Mouse (Mus musculus) bone marrow, adult 2 months (tissue): ENCODE results near the gene Lysmd3. TPM values are rescaled to one million over a fixed set of nuclear protein-coding genes. Genes with fewer than 3 reads are reported as not detected.

Experiments
- H3K27ac ChIP-seq: fragments of 200-500 bp; 2 replicates; pipeline ENCODE4 v1.5.1; 2012; ENCODE audit warnings: low read depth, mild to moderate bottlenecking, control low read depth, inconsistent platforms, low read length; ENCODE audit not compliant: control insufficient read depth, poor library complexity, insufficient read depth
- H3K4me1 ChIP-seq: fragments of 200-500 bp; 2 replicates; pipeline ENCODE4 v1.6.1; 2011; ENCODE audit warnings: low read length; ENCODE audit not compliant: control insufficient read depth, insufficient read depth
- H3K4me3 ChIP-seq: fragments of 200-500 bp; replicated peaks from 2 replicates; pipeline ENCODE3; 2011; ENCODE audit warnings: mild to moderate bottlenecking, low read depth, low read length, control low read depth; ENCODE audit not compliant: control insufficient read depth
- CTCF ChIP-seq: fragments of 200-500 bp; IDR thresholded peaks from 2 replicates; pipeline ENCODE4 v1.5.1; 2011; ENCODE audit warnings: low read length, control low read depth; ENCODE audit not compliant: control insufficient read depth, insufficient read depth
- POLR2A ChIP-seq: fragments of 200-500 bp; IDR thresholded peaks from 2 replicates; pipeline ENCODE4 v1.6.1; 2011; ENCODE audit warnings: low read depth, mild to moderate bottlenecking, control low read depth, low read length, borderline replicate concordance; ENCODE audit not compliant: control insufficient read depth
- WGBS: fragments of 180-500 bp; shearing (Covaris S2); methylation state at CpG from one replicate; pipeline ENCODE4 v1.1.7; 2018; 5-methylcytosine and 5-hydroxymethylcytosine counted together
- polyA plus RNA-seq: library from polyadenylated mRNA; stranded (reverse); fragments of >200 nt; gene quantifications from 2 replicates; pipeline ENCODE4 v1.2.4, GENCODE M21; 2011; ENCODE audit warnings: low replicate concordance; ENCODE audit not compliant: missing spikeins, insufficient read depth, insufficient read length

The Lysmd3 gene
- polyA plus RNA-seq, 1 experiment, result 3.0 TPM

- no peaks in the 10 kb centered on the region; the same call in 1 of the 2 replicates for H3K4me1 ChIP-seq
- no peak overlapping the region for H3K4me3 ChIP-seq
- H3K27ac ChIP-seq, result no peak overlapping the region
- TF ChIP-seq CTCF (no peak), POLR2A (no peak)
- WGBS, result 84% methylated on average over 12 of the region's 12 CpGs
Measured at GRCm38 (mm10) chr13:81663566-81664330, 6.3 kb downstream of the Lysmd3 start.

GRCm38 (mm10) chr13:81664331-81664698, 6.9 kb downstream of the Lysmd3 start:
- TF ChIP-seq CTCF (no peak), POLR2A (no peak)
- no peak overlapping the region for H3K4me3 ChIP-seq
- 91% methylated on average over 5 of the region's 5 CpGs for WGBS
- no peak overlapping the region for H3K27ac ChIP-seq
- no peaks in the 10 kb centered on the region; the same call in 1 of the 2 replicates for H3K4me1 ChIP-seq

- WGBS, result 83% methylated on average over 5 of the region's 5 CpGs
- Histone ChIP-seq H3K27ac (no peak overlapping the region), H3K4me1 (no peaks in the 10 kb centered on the region; the same call in 1 of the 2 replicates), H3K4me3 (no peak overlapping the region)
- TF ChIP-seq CTCF, result no peak
- no peak for TF ChIP-seq POLR2A
Measured at GRCm38 (mm10) chr13:81667713-81668112, 10.2 kb downstream of the Lysmd3 start.

GRCm38 (mm10) chr13:81675333-81675732, 17.9 kb downstream of the Lysmd3 start:
- H3K4me1 ChIP-seq, result no peaks in the 10 kb centered on the region
- no peak for TF ChIP-seq CTCF
- no peak for TF ChIP-seq POLR2A
- no peak overlapping the region for H3K4me3 ChIP-seq
- 85% methylated on average over 8 of the region's 8 CpGs for WGBS
- H3K27ac ChIP-seq, result no peak overlapping the region

GRCm38 (mm10) chr13:81683107-81683506, 25.6 kb downstream of the Lysmd3 start:
- TF ChIP-seq POLR2A (no peak), CTCF (no peak)
- Histone ChIP-seq H3K4me3 (no peak overlapping the region), H3K27ac (no peak overlapping the region), H3K4me1 (no peaks in the 10 kb centered on the region)
- WGBS, result 80% methylated on average over 3 of the region's 3 CpGs

GRCm38 (mm10) chr13:81684258-81684657, 26.8 kb downstream of the Lysmd3 start:
- H3K27ac ChIP-seq, result no peak overlapping the region
- H3K4me1 ChIP-seq, result no peaks in the 10 kb centered on the region
- TF ChIP-seq CTCF (no peak), POLR2A (no peak)
- 89% methylated on average over 5 of the region's 5 CpGs for WGBS
- H3K4me3 ChIP-seq, result no peak overlapping the region

- 72% methylated on average over 3 of the region's 3 CpGs for WGBS
- no peak for TF ChIP-seq CTCF
- no peak for TF ChIP-seq POLR2A
- Histone ChIP-seq H3K27ac (no peak overlapping the region), H3K4me1 (no peaks in the 10 kb centered on the region), H3K4me3 (no peak overlapping the region)
Measured at GRCm38 (mm10) chr13:81684884-81685283, 27.4 kb downstream of the Lysmd3 start.

GRCm38 (mm10) chr13:81689587-81689986, 32.1 kb downstream of the Lysmd3 start:
- no peaks in the 10 kb centered on the region; the same call in 1 of the 2 replicates for H3K4me1 ChIP-seq

More at GRCm38 (mm10) chr13:81689587-81689986, 32.1 kb downstream of the Lysmd3 start:
- WGBS, result 80% methylated on average over 3 of the region's 3 CpGs
- H3K4me3 ChIP-seq, result no peak overlapping the region
- TF ChIP-seq CTCF (no peak), POLR2A (no peak)
- no peak overlapping the region for H3K27ac ChIP-seq
